ENCODE assay signal across 8 mouse cellular contexts in the genomic region with DNA sequence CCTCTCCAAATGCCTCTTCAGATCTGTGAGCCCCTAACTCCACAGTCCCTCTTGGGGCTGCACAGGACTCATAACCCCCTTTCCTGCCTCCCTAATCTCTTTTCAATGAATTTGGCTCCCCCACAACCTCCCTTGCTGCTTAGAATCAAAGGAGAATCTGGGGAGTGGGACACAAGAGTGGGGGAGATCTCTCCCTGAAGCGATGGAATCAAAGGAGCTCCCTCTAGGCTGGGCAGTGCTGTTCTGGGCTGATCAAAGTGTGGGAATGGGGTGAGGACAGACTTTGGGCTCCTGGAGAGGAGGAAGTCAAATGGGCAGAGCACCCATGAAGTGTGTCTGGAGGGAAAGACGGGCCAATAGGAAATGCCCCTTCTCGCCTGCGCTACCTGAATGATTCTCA. TPM values are rescaled to one million over a fixed set of nuclear protein-coding genes. Genes with fewer than 3 reads are reported as not detected.
DNase-seq lines count a peak whose midpoint lies in the region; ATAC-seq and TF ChIP-seq lines count a peak whose summit lies in the region.

No protein-coding gene starts in this region.

- H3K36me3 ChIP-seq in kidney, adult 2 months (ENCODE audit: control insufficient read depth, insufficient read depth, low read length), result 0 out of 2 replicates have a peak, but pooled peaks cover 1% of the 10 kb centered on the region
- peaks cover 30% of the 10 kb centered on the region for H3K36me3 ChIP-seq in embryonic facial prominence, embryonic 14.5 days (ENCODE audit: control insufficient read depth, insufficient read depth, low read length)
- peaks cover 22% of the 10 kb centered on the region for H3K36me3 ChIP-seq in intestine, postnatal 0 days (ENCODE audit: control insufficient read depth, insufficient read depth)

- H3K9me3 ChIP-seq in embryonic facial prominence, embryonic 14.5 days (ENCODE audit: control insufficient read depth, low read length), result no peaks in the 10 kb centered on the region
- H3K9me3 ChIP-seq in intestine, postnatal 0 days (ENCODE audit: control insufficient read depth), result no peaks in the 10 kb centered on the region

- H3K9ac ChIP-seq in embryonic facial prominence, embryonic 14.5 days (ENCODE audit: low read depth, low read length), result peak overlapping the region; percentile 96
- H3K9ac ChIP-seq in intestine, postnatal 0 days (ENCODE audit: low read depth, low read length), result peak overlapping the region; percentile 87

- H3K4me3 ChIP-seq in kidney, adult 2 months (ENCODE audit: insufficient read depth, low read depth, low read length), result peak overlapping the region; percentile 70
- H3K4me3 ChIP-seq in embryonic facial prominence, embryonic 14.5 days (ENCODE audit: low read depth, low read length), result peak overlapping the region; percentile 93
- peak overlapping the region; percentile 81 for H3K4me3 ChIP-seq in intestine, postnatal 0 days (ENCODE audit: low read depth, low read length)

- TF ChIP-seq POLR2A in kidney, adult 2 months (IDR thresholded peaks at IDR 0.05; ENCODE audit: low read depth, low read length), result no peak

- peaks cover 17% of the 10 kb centered on the region; the same call in 1 of the 2 replicates for H3K4me1 ChIP-seq in kidney, adult 2 months (ENCODE audit: control insufficient read depth, insufficient read depth, low read length)
- peaks cover 15% of the 10 kb centered on the region for H3K4me1 ChIP-seq in embryonic facial prominence, embryonic 14.5 days (ENCODE audit: control insufficient read depth, insufficient read depth, low read length)
- peaks cover 7% of the 10 kb centered on the region; the same call in 1 of the 2 replicates for H3K4me1 ChIP-seq in intestine, postnatal 0 days (replicated peaks; ENCODE audit: control insufficient read depth, insufficient read depth, low read length)

- no peak for ATAC-seq in embryonic facial prominence, embryonic 14.5 days (ENCODE audit: low read depth)
- ATAC-seq in intestine, postnatal 0 days, result no peak

- no peak for TF ChIP-seq CTCF in kidney, adult 2 months (conservative IDR thresholded peaks at IDR 0.05; ENCODE audit: insufficient read depth, insufficient read length, low read depth, low read length)
- TF ChIP-seq CTCF in intestine, postnatal 0 days (IDR thresholded peaks at IDR 0.05; ENCODE audit: low read depth), result no peak

- H3K27ac ChIP-seq in kidney, adult 2 months (ENCODE audit: insufficient read depth, low read depth, low read length), result peak overlapping the region; percentile 72
- peak overlapping the region; percentile 97 for H3K27ac ChIP-seq in embryonic facial prominence, embryonic 14.5 days (replicated peaks; ENCODE audit: low read depth, low read length)
- 0 out of 2 replicates have a peak overlapping the region, but pooled peaks have one; percentile 89 for H3K27ac ChIP-seq in intestine, postnatal 0 days (ENCODE audit: low read depth, low read length)

- no peaks in the 10 kb centered on the region for H3K27me3 ChIP-seq in kidney, adult 2 months (replicated peaks; ENCODE audit: control insufficient read depth, insufficient read depth, low read length)
- H3K27me3 ChIP-seq in embryonic facial prominence, embryonic 14.5 days (replicated peaks; ENCODE audit: control insufficient read depth, insufficient read depth, low read length), result no peaks in the 10 kb centered on the region
- no peaks in the 10 kb centered on the region for H3K27me3 ChIP-seq in intestine, postnatal 0 days (replicated peaks; ENCODE audit: control insufficient read depth, insufficient read depth, low read length)

- peak overlapping the region; percentile 90 for H3K4me2 ChIP-seq in embryonic facial prominence, embryonic 14.5 days (ENCODE audit: low read depth, low read length)
- H3K4me2 ChIP-seq in intestine, postnatal 0 days (replicated peaks; ENCODE audit: low read depth), result peak overlapping the region; percentile 91

- WGBS in kidney, adult 2 months, result 30% methylated on average over 4 of the region's 4 CpGs
- under 1% methylated on average over 4 of the region's 4 CpGs for WGBS in embryonic facial prominence, embryonic 14.5 days
- 8% methylated on average over 4 of the region's 4 CpGs for WGBS in intestine, postnatal 0 days

- no peak for DNase-seq in kidney, adult 2 months
- no peak for DNase-seq in kidney, postnatal 14 days
- no peak for DNase-seq in embryonic facial prominence, embryonic 14.5 days (ENCODE audit: low spot score)
- peak; percentile 45 for DNase-seq in neural tube, embryonic 10.5 days (ENCODE audit: extremely low spot score, low spot score)
- no peak for DNase-seq in testis, postnatal 10 days (ENCODE audit: low spot score)
- no peak for DNase-seq in urinary bladder, postnatal 25 days (ENCODE audit: low spot score)
- no peak for DNase-seq in right cerebral cortex, postnatal 4 days

RNA-seq across cellular contexts. Expression of gene Ephb4, which starts 1.5 kb away (rescaled TPM):
- 49.1 and 53.3 TPM in 2 replicates for polyA plus RNA-seq in kidney, adult 2 months (2012; rRNA removed)
- polyA plus RNA-seq in embryonic facial prominence, embryonic 14.5 days (2014; fragmentation: Nextera tagmentation; extraction: Ambion mirVana), result 57.7 and 68.1 TPM in 2 replicates
- 12.6 and 12.9 TPM in 2 replicates for polyA plus RNA-seq in intestine, postnatal 0 days (2015; fragmentation: Nextera tagmentation; extraction: Ambion mirVana)

RNA-seq across cellular contexts. Expression of gene Slc12a9, which starts 18.0 kb away (rescaled TPM):
- 21.6 and 25.9 TPM in 2 replicates for polyA plus RNA-seq in kidney, adult 2 months (2012; rRNA removed)
- 8.6 and 8.8 TPM in 2 replicates for polyA plus RNA-seq in embryonic facial prominence, embryonic 14.5 days (2014; fragmentation: Nextera tagmentation; extraction: Ambion mirVana)
- 11.8 and 13.4 TPM in 2 replicates for polyA plus RNA-seq in intestine, postnatal 0 days (2015; fragmentation: Nextera tagmentation; extraction: Ambion mirVana)

RNA-seq across cellular contexts. Expression of gene Trip6, which starts 37.2 kb away (rescaled TPM):
- 53.2 and 60.2 TPM in 2 replicates for polyA plus RNA-seq in kidney, adult 2 months (2012; rRNA removed)
- polyA plus RNA-seq in embryonic facial prominence, embryonic 14.5 days (2014; fragmentation: Nextera tagmentation; extraction: Ambion mirVana), result 72.3 and 88.9 TPM in 2 replicates
- polyA plus RNA-seq in intestine, postnatal 0 days (2015; fragmentation: Nextera tagmentation; extraction: Ambion mirVana), result 23.8 and 24.8 TPM in 2 replicates

RNA-seq across cellular contexts. Expression of gene Srrt, which starts 43.9 kb away (rescaled TPM):
- polyA plus RNA-seq in kidney, adult 2 months (2012; rRNA removed), result 83.0 and 86.9 TPM in 2 replicates
- 101 and 105 TPM in 2 replicates for polyA plus RNA-seq in embryonic facial prominence, embryonic 14.5 days (2014; fragmentation: Nextera tagmentation; extraction: Ambion mirVana)
- 31.3 and 32.2 TPM in 2 replicates for polyA plus RNA-seq in intestine, postnatal 0 days (2015; fragmentation: Nextera tagmentation; extraction: Ambion mirVana)

RNA-seq across cellular contexts. Expression of gene Ufsp1, which starts 57.0 kb away (rescaled TPM):
- 17.3 and 18.4 TPM in 2 replicates for polyA plus RNA-seq in kidney, adult 2 months (2012; rRNA removed)
- polyA plus RNA-seq in embryonic facial prominence, embryonic 14.5 days (2014; fragmentation: Nextera tagmentation; extraction: Ambion mirVana), result 11.1 and 12.3 TPM in 2 replicates
- polyA plus RNA-seq in intestine, postnatal 0 days (2015; fragmentation: Nextera tagmentation; extraction: Ambion mirVana), result 10.4 and 11.0 TPM in 2 replicates
